Mouse (Mus musculus) intestine, postnatal 0 days (tissue): ENCODE data around the gene Ndufb4. TPM values are rescaled to one million over a fixed set of nuclear protein-coding genes. Genes with fewer than 3 reads are reported as not detected.

Experiments used
- ATAC-seq: fragments of 200-750 bp; cut with Nextera tagmentation; 2 replicates; pipeline ENCODE4 v1.8.0; 2017; ENCODE audit warnings: mild to moderate bottlenecking, moderate TSS enrichment, moderate library complexity
- H3K27ac ChIP-seq: fragments of 300-500 bp; sonication (generic); 2 replicates; pipeline ENCODE4 v1.5.1; 2014; ENCODE audit warnings: mild to moderate bottlenecking, low read depth, low read length, moderate library complexity
- H3K27me3 ChIP-seq: fragments of 300-500 bp; sonication (generic); replicated peaks from 2 replicates; pipeline ENCODE4 v1.6.1; 2014; ENCODE audit warnings: low read length, mixed read lengths; ENCODE audit not compliant: control insufficient read depth, insufficient read depth
- H3K36me3 ChIP-seq: fragments of 300-500 bp; sonication (generic); 2 replicates; pipeline ENCODE4 v1.6.1; 2014; ENCODE audit warnings: mild to moderate bottlenecking, moderate library complexity; ENCODE audit not compliant: control insufficient read depth, insufficient read depth
- H3K4me1 ChIP-seq: fragments of 300-500 bp; sonication (generic); replicated peaks from 2 replicates; pipeline ENCODE4 v1.6.1; 2014; ENCODE audit warnings: antibody characterized with exemption, low read length, mixed read lengths; ENCODE audit not compliant: control insufficient read depth, insufficient read depth
- H3K4me2 ChIP-seq: fragments of 300-500 bp; sonication (generic); replicated peaks from 2 replicates; pipeline ENCODE4 v1.6.1; 2014; ENCODE audit warnings: low read depth, mild to moderate bottlenecking, moderate library complexity
- H3K4me3 ChIP-seq: fragments of 300-500 bp; sonication (generic); 2 replicates; pipeline ENCODE4 v1.5.1; 2014; ENCODE audit warnings: low read depth, low read length
- H3K9ac ChIP-seq: fragments of 300-500 bp; sonication (generic); 2 replicates; pipeline ENCODE4 v1.6.1; 2014; ENCODE audit warnings: mild to moderate bottlenecking, low read depth, low read length
- H3K9me3 ChIP-seq: fragments of 300-500 bp; sonication (generic); 2 replicates; pipeline ENCODE4 v1.6.1; 2016; ENCODE audit warnings: mixed run types; ENCODE audit not compliant: control insufficient read depth
- CTCF ChIP-seq: sonication (generic); IDR thresholded peaks from 2 replicates; pipeline ENCODE4 v1.5.1; 2016; ENCODE audit warnings: low read depth, mild to moderate bottlenecking, control low read depth, antibody characterized with exemption, moderate library complexity
- WGBS: fragments of 180-500 bp; shearing (Covaris S2); extraction: QIAGEN DNeasy Blood & Tissue Kit; methylation state at CpG from one replicate; pipeline ENCODE4 v1.1.7; 2014; 5-methylcytosine and 5-hydroxymethylcytosine counted together
- polyA plus RNA-seq: library from polyadenylated mRNA; unstranded; fragments of >200 nt; fragmentation: Nextera tagmentation; extraction: Ambion mirVana; gene quantifications from 2 replicates; pipeline ENCODE4 v1.2.1, GENCODE M21; 2015

Gene Ndufb4
- polyA plus RNA-seq, 1 experiment from 2014 or later: 117 TPM

DNA sequence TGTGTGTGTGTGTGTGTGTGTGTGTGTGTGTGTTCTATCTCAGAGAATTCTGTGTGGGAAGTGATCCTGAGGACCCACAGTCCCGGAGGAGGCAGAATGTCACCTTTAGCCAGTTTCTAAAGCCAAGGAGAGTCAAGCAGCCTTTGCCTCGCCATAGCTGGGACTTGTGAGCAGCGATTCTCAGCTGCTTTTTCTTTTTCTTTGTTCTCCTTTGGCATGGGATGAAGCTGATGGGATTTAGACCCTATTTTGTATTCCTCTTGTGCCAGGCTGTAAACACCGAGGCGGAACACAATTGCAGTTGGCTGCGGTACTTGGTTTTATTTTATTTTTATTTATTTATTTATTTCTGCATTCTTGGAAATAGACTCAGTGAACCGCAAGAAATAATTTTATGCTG lies 25.2 kb downstream of the Ndufb4 start:
- Histone ChIP-seq H3K4me1 (no peaks in the 10 kb centered on the region), H3K27ac (no peak overlapping the region), H3K9ac (no peak overlapping the region), H3K27me3 (no peaks in the 10 kb centered on the region), H3K4me2 (no peak overlapping the region), H3K36me3 (no peaks in the 10 kb centered on the region), H3K4me3 (no peak overlapping the region), H3K9me3 (no peaks in the 10 kb centered on the region)
- no peak for TF ChIP-seq CTCF
- ATAC-seq: no peak
- WGBS: 92% methylated on average over 7 of the region's 7 CpGs

DNA sequence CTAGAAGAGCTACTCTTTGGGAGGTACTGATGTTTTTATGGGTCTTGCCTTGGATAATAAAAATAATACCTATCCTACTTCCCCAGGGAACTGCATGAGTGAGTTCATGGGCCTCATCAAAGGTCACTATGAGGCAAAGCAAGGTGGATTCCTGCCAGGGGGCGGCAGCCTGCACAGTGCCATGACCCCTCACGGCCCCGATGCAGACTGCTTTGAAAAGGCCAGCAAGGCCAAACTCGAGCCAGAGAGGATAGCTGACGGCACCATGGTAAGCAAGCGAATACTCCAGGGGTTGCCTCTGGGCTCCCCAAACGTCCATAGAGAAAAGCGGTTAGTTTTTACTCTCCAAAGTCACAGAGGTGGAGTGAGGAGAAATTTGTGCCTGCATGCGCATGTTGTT lies 25.9 kb downstream of the Ndufb4 start:
- no peak overlapping the region for H3K4me2 ChIP-seq

DNA sequence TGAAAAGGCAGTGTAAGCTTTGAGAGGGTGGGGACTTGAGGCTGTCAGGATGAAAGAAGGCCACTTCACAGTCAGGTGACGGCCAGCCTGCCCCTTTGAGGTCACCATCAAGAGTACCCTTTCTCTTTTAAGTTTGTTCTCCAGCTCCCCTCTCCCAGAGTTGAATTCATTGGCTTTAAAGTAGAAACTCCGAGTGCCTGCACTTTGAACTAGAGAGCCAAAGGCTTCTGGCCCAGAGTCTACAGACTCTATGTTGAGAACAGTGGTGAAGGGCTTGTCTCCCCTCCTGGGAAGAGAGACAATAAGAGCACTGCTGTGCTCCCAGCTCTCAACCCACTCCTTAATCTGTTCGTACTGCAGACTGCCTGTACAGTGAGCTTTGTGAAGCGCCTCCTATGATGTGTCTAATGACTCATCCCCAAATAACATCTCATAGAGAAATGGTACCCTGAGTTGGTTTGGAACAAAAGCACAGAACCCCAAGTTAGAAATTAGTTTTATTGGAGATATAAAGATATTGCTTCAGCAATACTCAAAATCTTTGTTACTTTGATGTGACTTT lies 27.8 kb downstream of the Ndufb4 start:
- no peak for ATAC-seq
- H3K4me1 ChIP-seq: no peaks in the 10 kb centered on the region
- no peak overlapping the region for H3K4me2 ChIP-seq
- no peak overlapping the region for H3K27ac ChIP-seq
- 68% methylated on average over 4 of the region's 4 CpGs for WGBS
- H3K9ac ChIP-seq: no peak overlapping the region
- TF ChIP-seq CTCF: no peak
- no peak overlapping the region for H3K4me3 ChIP-seq
- H3K27me3 ChIP-seq: no peaks in the 10 kb centered on the region
- H3K9me3 ChIP-seq: no peaks in the 10 kb centered on the region
- H3K36me3 ChIP-seq: no peaks in the 10 kb centered on the region

More for the DNA sequence above, 25.9 kb downstream of the Ndufb4 start:
- ATAC-seq: no peak
- no peak overlapping the region for H3K4me3 ChIP-seq
- no peak overlapping the region for H3K27ac ChIP-seq
- no peak overlapping the region for H3K9ac ChIP-seq
- WGBS: 82% methylated on average over 9 of the region's 9 CpGs
- no peak for TF ChIP-seq CTCF
- no peaks in the 10 kb centered on the region for H3K27me3 ChIP-seq
- H3K36me3 ChIP-seq: no peaks in the 10 kb centered on the region
- no peaks in the 10 kb centered on the region for H3K4me1 ChIP-seq
- no peaks in the 10 kb centered on the region for H3K9me3 ChIP-seq

GRCm38 (mm10) chr16:37622919-37623318 lies 31.3 kb downstream of the Ndufb4 start:
- Histone ChIP-seq H3K36me3 (no peaks in the 10 kb centered on the region), H3K27ac (no peak overlapping the region), H3K4me3 (no peak overlapping the region), H3K9me3 (no peaks in the 10 kb centered on the region), H3K4me1 (no peaks in the 10 kb centered on the region), H3K4me2 (no peak overlapping the region), H3K27me3 (no peaks in the 10 kb centered on the region), H3K9ac (no peak overlapping the region)
- TF ChIP-seq CTCF: no peak
- no peak for ATAC-seq
- 83% methylated on average over 5 of the region's 5 CpGs for WGBS

- Histone ChIP-seq H3K4me1 (no peaks in the 10 kb centered on the region), H3K4me2 (no peak overlapping the region), H3K9me3 (no peaks in the 10 kb centered on the region), H3K27me3 (no peaks in the 10 kb centered on the region), H3K4me3 (no peak overlapping the region), H3K27ac (no peak overlapping the region), H3K36me3 (no peaks in the 10 kb centered on the region), H3K9ac (no peak overlapping the region)
- WGBS: 66% methylated on average over 3 of the region's 3 CpGs
- no peak for ATAC-seq
- TF ChIP-seq CTCF: no peak
These were observed 31.9 kb downstream of the Ndufb4 start for GRCm38 (mm10) chr16:37622403-37622802.

GRCm38 (mm10) chr16:37617695-37618094 lies 36.6 kb downstream of the Ndufb4 start:
- H3K27ac ChIP-seq: no peak overlapping the region

DNA sequence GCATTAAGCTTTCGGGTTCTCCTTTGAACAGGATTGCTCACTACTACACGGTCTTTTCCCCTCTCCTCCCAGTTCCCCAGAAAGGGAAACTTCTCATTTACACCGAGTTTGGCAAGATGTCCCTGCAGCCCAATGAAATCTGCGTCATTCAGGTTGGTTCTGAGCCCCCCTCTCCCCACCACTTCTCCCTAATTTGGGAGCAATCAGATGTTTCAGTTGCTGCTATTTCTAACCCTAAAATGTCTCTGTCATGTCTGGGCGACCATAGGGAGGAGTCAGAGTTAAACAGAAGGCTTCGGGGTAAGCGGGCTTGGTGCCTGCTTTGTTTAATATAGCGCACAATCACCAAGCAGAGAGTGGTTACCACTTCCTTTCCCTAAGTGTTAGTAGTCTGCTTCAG lies 38.1 kb downstream of the Ndufb4 start:
- Histone ChIP-seq H3K9me3 (no peaks in the 10 kb centered on the region), H3K4me2 (no peak overlapping the region), H3K36me3 (no peaks in the 10 kb centered on the region), H3K9ac (no peak overlapping the region), H3K27ac (no peak overlapping the region), H3K27me3 (no peaks in the 10 kb centered on the region), H3K4me1 (no peaks in the 10 kb centered on the region), H3K4me3 (no peak overlapping the region)
- TF ChIP-seq CTCF: no peak
- 68% methylated on average over 8 of the region's 8 CpGs for WGBS
- no peak for ATAC-seq

More at GRCm38 (mm10) chr16:37617695-37618094, 36.6 kb downstream of the Ndufb4 start:
- no peak for ATAC-seq
- Histone ChIP-seq H3K36me3 (no peaks in the 10 kb centered on the region), H3K9ac (no peak overlapping the region), H3K4me1 (no peaks in the 10 kb centered on the region), H3K4me3 (no peak overlapping the region), H3K27me3 (no peaks in the 10 kb centered on the region), H3K9me3 (no peaks in the 10 kb centered on the region), H3K4me2 (no peak overlapping the region)
- no peak for TF ChIP-seq CTCF
- 51% methylated on average over 3 of the region's 3 CpGs for WGBS
